Mouse (Mus musculus) E14TG2a.4 (cell line): ENCODE data around the gene Ppid.

ENCODE experiments used
- CTCF ChIP-seq: conservative IDR thresholded peaks from 2 replicates; pipeline ENCODE4 v1.5.1; 2014; ENCODE audit warnings: low read length
- NANOG ChIP-seq: IDR thresholded peaks from 2 replicates; pipeline ENCODE4 v1.6.1; 2014; ENCODE audit warnings: borderline replicate concordance, low read length, mixed read lengths
- POU5F1 ChIP-seq: IDR thresholded peaks from 2 replicates; pipeline ENCODE4 v1.6.1; 2014; ENCODE audit warnings: low read length, borderline replicate concordance

- TF ChIP-seq CTCF (no peak), POU5F1 (no peak), NANOG (no peak)
Measured at GRCm38 (mm10) chr3:79628182-79628560, 37.0 kb downstream of the Ppid start.
